Mouse (Mus musculus) left cerebral cortex, adult 2 months (tissue): ENCODE results near the gene Arntl. TPM values are rescaled to one million over a fixed set of nuclear protein-coding genes. Genes with fewer than 3 reads are reported as not detected.

ENCODE experiments used
- DNase-seq, 2 experiments: peaks; one replicate each; pipeline ENCODE4 v3.0.0; 2021 to 2022; ENCODE audit warnings: low spot score in 2 of 2, mixed read lengths in 1 of 2; ENCODE audit errors: extremely low spot score in 1 of 2
- H3K27ac ChIP-seq: fragments of 200-600 bp; 2 replicates; pipeline ENCODE4 v1.8.1; 2022
- H3K4me3 ChIP-seq: fragments of 200-600 bp; 2 replicates; pipeline ENCODE4 v1.8.1; 2022
- CTCF ChIP-seq: fragments of 200-600 bp; IDR thresholded peaks from 2 replicates; pipeline ENCODE4 v1.8.1; 2022; ENCODE audit warnings: antibody characterized with exemption, mild to moderate bottlenecking, moderate library complexity
- intact Hi-C: fragments of 180-260 bp; cut with DNase I; formaldehyde crosslinking; loops from one replicate; pipeline ENCODE4 v1.15.1; 2025
- total RNA-seq, 2 experiments: library from RNA; stranded (reverse); gene quantifications; 2 replicates each; pipeline ENCODE4 v1.2.3; 2021

Gene Arntl
- total RNA-seq, 2 experiments from 2014 or later: 41.6 to 50.4 TPM

DNA sequence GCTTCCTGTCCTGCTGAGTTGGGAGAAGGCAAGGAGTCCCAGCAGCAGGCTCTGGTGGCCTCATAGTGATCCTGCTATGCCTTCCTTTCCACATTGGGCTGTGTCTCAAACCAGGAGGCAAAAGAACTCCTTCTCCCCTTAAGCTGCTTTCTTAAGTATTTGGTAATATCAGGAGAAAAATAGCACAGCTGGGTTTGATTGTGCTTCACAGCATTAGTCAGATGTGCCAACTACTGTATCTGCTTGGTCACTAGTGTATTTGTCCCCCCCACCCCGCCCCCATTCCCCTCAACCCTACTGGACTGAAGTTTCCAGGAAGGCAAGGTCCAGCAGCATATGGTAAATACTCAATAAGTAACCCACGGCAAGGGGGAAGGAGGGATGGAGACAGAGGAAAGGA lies 19.2 kb upstream of the Arntl start:
- TF ChIP-seq CTCF: no peak
- intact Hi-C loops: no loop called here
- Histone ChIP-seq H3K27ac (no peak overlapping the region), H3K4me3 (no peak overlapping the region)
- no peak for DNase-seq

GRCm38 (mm10) chr7:113188566-113188965 lies 18.7 kb upstream of the Arntl start:
- Histone ChIP-seq H3K4me3 (no peak overlapping the region), H3K27ac (no peak overlapping the region)
- DNase-seq: no peak
- intact Hi-C loops: no loop called here
- TF ChIP-seq CTCF: no peak

DNA sequence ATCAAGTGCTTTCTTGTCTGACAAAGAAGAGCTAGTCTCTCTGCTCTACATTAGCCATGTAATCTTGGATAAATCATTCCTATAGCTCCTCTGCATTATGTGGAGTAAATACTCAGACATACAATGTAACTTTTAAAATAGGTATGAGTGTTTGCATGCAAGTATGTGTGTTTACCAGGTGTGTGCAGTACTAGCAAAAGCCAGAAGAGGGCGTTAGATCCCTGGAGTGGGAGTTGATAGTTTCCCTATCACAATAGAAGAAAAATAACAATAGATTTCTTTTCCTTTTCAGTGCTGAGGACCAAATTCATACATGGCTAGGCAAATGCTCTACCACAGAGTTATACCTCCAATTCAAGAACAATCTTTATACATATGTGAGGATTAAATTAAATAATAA lies 15.5 kb upstream of the Arntl start:
- TF ChIP-seq CTCF: no peak; the same call in 1 of the 2 replicates
- Histone ChIP-seq H3K4me3 (no peak overlapping the region), H3K27ac (no peak overlapping the region)
- intact Hi-C loops: no loop called here
- DNase-seq: no peak

DNA sequence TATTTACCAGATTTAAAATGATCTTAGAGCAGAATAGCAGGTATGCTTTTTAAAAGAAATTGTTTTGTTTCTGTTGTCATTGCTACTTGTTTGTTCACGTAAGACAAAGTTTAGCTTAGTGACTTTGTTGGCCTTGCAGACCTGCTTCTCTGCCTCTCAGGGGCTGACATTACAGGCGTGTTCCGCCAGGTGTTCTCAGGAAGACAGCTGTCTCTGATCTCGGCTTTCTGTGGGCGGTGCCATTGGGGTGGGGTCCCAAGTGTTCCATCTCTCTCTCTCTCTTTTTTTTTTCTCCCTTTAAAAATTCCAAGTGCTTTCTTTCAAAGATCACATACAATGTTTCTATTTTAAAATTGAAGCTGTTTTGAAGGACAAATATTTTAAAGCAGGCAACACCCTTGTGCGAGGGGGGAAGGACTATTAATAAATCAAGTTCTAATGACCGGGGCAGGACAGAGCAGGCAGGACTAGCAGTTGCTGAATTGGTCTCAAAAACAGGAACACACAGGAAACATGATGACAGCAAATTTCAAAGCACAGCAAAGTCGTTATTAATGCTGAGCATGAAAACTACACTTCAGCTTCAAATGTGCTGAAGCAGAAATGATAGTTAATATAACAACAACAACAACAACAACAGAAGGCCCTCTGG lies 14.4 kb upstream of the Arntl start:
- intact Hi-C loops: no loop called here
- Histone ChIP-seq H3K27ac (no peak overlapping the region), H3K4me3 (no peak overlapping the region)
- TF ChIP-seq CTCF: no peak
- DNase-seq: no peak

DNA sequence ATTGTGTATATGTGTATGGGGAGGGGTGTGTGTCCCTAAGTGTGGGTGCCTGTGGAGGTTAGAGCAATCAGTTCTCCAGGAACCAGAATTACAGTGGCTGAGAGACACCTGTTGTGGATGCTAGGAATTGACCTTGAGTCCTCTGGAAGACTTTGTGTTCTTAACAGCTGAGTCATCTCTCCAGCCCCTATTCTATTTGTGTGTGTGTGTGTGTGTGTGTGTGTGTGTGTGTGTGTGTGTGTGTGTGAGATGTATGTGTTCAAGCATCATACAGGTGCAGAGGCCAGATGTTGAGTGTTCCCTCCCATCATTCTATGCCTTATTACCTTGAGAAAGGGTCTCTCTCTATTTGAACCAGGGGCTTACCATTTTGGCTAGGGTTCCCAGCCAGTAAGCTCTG lies 13.4 kb upstream of the Arntl start:
- intact Hi-C loops: no loop called here
- no peak for TF ChIP-seq CTCF
- Histone ChIP-seq H3K27ac (no peak overlapping the region), H3K4me3 (no peak overlapping the region)
- no peak for DNase-seq

DNA sequence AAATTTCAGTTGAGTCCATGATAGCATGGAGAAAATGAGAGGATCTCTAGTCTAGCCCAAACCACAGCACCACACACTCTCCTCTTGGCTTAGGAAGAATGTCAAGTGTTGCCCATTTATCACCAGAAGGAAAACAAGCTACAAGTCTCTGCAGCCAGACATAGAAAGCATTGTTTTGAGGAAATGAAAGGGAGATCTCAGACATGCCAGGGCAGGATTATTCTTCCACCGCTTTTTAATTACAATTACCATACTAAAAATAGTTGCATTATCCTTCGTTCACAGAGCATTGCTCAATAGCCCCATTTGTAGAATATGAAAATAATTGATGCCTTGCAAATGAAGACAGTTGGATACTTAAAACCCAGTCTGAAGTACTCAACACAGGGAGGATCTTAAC lies 12.0 kb upstream of the Arntl start:
- intact Hi-C loops: no loop called here
- TF ChIP-seq CTCF: no peak
- Histone ChIP-seq H3K4me3 (no peak overlapping the region), H3K27ac (no peak overlapping the region)
- no peak for DNase-seq

GRCm38 (mm10) chr7:113196171-113196570 lies 11.1 kb upstream of the Arntl start:
- intact Hi-C loops: no loop called here
- H3K27ac ChIP-seq: no peak overlapping the region
- no peak for DNase-seq
- TF ChIP-seq CTCF: no peak
- H3K4me3 ChIP-seq: no peak overlapping the region

- intact Hi-C loops: no loop called here
Measured at GRCm38 (mm10) chr7:113197161-113197775, 10.0 kb upstream of the Arntl start.

GRCm38 (mm10) chr7:113201584-113201983 lies 5.7 kb upstream of the Arntl start:
- no peak for TF ChIP-seq CTCF
- Histone ChIP-seq H3K27ac (no peak overlapping the region), H3K4me3 (no peak overlapping the region)
- DNase-seq: no peak
- intact Hi-C loops: no loop called here

More at GRCm38 (mm10) chr7:113197161-113197775, 10.0 kb upstream of the Arntl start:
- no peak for TF ChIP-seq CTCF
- no peak for DNase-seq
- Histone ChIP-seq H3K27ac (no peak overlapping the region), H3K4me3 (no peak overlapping the region)

DNA sequence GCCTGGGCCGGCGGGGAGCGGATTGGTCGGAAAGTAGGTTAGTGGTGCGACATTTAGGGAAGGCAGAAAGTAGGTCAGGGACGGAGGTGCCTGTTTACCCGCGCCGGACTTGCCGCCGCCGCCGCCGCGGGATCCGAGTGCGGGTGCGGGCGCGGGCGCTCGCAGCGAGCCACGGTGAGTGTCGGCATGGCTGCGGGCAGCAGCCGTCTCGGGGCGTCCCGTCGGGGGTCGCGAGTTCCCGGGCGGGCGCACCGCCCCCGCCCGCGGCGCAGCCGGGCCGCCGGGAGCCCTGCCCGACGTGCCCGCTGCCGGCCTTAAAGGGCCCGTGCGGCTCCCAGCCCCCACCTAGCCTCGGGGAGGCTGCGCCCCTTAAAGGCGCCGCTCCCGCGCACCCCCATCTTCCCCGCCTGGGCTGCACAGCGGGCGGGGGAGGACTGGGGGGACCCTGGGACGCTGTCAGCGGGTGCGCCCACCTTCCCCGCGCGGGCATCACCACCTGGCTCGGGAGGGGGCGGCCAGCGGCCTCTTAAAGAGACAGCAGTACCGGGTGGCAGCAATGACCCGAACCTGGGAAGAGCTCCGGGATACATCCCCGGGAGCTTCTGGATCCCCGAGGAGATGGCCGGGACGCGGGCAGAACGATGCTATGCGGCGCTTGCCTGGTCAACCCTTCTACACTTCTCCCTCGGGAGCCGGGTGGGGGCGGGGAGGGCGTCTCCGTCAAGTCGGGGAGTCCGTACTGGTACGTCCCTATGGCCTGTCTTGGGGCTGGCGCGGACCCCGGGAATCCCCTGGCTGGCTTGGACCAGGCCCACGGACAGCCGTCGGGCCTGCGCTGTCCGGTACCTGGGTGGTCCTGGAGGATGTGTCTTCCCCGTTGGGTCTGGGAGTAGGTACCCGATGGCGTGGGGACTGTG lies 464 bp downstream of the Arntl start:
- intact Hi-C loops: loop anchor here (1.0 to 2.0 kb wide), 3 partner anchors 41 to 65 kb away; no protein-coding TSS in a partner anchor
- DNase-seq: peak; percentile 66 to 70
- no peak for TF ChIP-seq CTCF
- Histone ChIP-seq H3K27ac (peak overlapping the region; percentile 95), H3K4me3 (peak overlapping the region; percentile 91)

DNA sequence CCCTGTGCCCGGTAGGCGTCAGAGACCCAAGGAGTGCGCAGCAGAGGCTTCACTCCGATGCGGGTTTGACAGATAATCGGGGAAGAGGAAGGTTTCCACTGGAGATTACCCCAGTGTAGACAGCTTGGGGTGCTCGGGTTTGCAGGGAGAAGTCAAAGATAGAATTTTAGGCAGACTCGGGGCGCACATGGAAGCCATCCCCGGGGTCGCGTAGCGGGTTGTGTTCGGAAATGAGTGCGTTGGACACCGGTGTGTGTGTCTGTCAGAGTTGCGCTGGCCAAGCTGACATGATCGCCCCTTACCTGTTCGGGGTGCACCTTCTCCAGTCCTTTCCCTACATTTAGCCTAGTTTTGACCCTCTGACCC lies 1.1 kb downstream of the Arntl start:
- peak overlapping the region; percentile 95 for H3K27ac ChIP-seq
- intact Hi-C loops: no loop called here
- no peak for DNase-seq
- H3K4me3 ChIP-seq: peak overlapping the region; percentile 91
- no peak for TF ChIP-seq CTCF

- intact Hi-C loops: no loop called here
- no peak for DNase-seq
Measured at GRCm38 (mm10) chr7:113210441-113210840, 3.2 kb downstream of the Arntl start.

More at GRCm38 (mm10) chr7:113210441-113210840, 3.2 kb downstream of the Arntl start:
- Histone ChIP-seq H3K4me3 (peak overlapping the region; percentile 91), H3K27ac (peak overlapping the region; percentile 95)
- TF ChIP-seq CTCF: no peak
